Mouse (Mus musculus): ENCODE data around the gene Pou6f2. TPM values are rescaled to one million over a fixed set of nuclear protein-coding genes. Genes with fewer than 3 reads are reported as not detected.

Gene Pou6f2
- polyA plus RNA-seq, 1 experiment from 2014 or later: 8.2 TPM

DNA sequence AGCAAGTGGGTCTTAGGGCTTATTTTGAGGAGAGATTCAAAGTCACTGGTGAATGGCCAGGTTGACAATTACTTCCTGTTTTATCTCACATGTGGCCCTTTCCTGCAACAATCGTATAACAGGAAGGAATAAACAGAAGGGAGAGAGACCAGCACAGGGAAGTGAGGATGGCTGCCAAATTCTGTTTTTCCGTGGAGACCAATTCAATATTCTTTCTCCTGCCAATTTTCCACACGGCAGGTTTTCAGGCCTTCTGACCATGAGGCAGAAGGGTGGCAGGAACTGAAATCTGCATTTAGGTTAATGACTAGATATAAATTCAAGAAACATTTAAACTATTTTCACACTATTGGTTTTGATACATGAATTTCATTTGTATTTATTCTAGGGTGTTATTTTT is 224.5 kb downstream of the Pou6f2 start:
- no peak for DNase-seq (ENCODE audit: low spot score)
- H3K4me3 ChIP-seq: no peak overlapping the region
- no peaks in the 10 kb centered on the region for H3K36me3 ChIP-seq
- 71% methylated on average over 3 of the region's 3 CpGs for WGBS
- H3K27me3 ChIP-seq (ENCODE audit: insufficient read depth, poor library complexity, severe bottlenecking): no peaks in the 10 kb centered on the region
- H3K27ac ChIP-seq: no peak overlapping the region
- H3K4me1 ChIP-seq (replicated peaks): peaks cover 11% of the 10 kb centered on the region; the same call in 1 of the 2 replicates
- H3K9me3 ChIP-seq: no peaks in the 10 kb centered on the region

DNA sequence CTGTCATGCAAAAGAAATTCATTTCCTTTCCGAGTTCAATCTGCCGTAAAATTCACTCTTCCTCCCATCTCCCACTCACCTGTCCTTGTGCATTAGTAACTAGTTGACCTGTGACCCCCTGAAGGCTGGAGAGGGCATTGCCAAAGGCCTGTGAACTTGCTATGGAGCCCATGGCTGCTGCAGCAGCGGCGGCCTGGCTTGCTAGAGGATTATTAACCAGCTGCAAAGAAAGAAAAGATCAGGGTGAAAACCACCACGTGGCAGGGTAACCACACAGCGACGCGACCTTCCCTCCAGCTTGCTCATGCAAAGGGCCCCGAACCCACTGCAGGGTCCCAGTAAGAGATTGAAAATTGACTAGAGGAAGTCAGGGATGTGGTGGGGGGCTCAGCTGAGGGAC is 225.2 kb downstream of the Pou6f2 start:
- DNase-seq (ENCODE audit: low spot score): no peak
- 47% methylated on average over 9 of the region's 9 CpGs for WGBS
- Histone ChIP-seq H3K36me3 (no peaks in the 10 kb centered on the region), H3K4me3 (no peak overlapping the region), H3K9me3 (no peaks in the 10 kb centered on the region), H3K27ac (no peak overlapping the region), H3K4me1 (replicated peaks) (peaks cover 5% of the 10 kb centered on the region; the same call in 1 of the 2 replicates), H3K27me3 (ENCODE audit: insufficient read depth, poor library complexity, severe bottlenecking) (no peaks in the 10 kb centered on the region)

- no peak for DNase-seq (ENCODE audit: low spot score)
- H3K9me3 ChIP-seq: no peaks in the 10 kb centered on the region
- H3K4me3 ChIP-seq: no peak overlapping the region
- no peaks in the 10 kb centered on the region for H3K4me1 ChIP-seq (replicated peaks)
- H3K27ac ChIP-seq: no peak overlapping the region
- 93% methylated on average over 1 of the region's 1 CpGs for WGBS
- no peaks in the 10 kb centered on the region for H3K36me3 ChIP-seq
- no peaks in the 10 kb centered on the region for H3K27me3 ChIP-seq (ENCODE audit: insufficient read depth, poor library complexity, severe bottlenecking)
Observed at GRCm38 (mm10) chr13:18164182-18164581, 233.3 kb downstream of the Pou6f2 start.

DNA sequence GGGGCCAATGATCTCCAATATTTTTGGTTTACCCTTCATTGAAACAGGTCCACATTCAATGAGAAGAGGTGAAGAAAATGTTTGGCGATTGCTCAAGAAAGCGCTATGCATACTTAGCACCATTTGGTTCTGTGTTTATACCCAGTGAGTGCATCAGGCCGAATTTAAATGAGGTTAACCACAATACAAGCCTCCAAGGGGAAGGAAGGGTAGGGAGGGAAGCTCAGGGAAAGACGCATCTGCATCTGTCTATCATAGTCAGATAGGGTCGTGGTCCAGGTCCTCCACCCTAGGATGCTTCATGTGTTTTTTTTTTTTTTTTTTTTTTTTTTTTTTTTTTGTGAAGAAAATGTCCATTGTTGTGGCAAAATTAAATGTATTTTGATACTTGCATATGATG is 236.9 kb downstream of the Pou6f2 start:
- no peak overlapping the region for H3K4me3 ChIP-seq
- no peaks in the 10 kb centered on the region for H3K36me3 ChIP-seq
- DNase-seq (ENCODE audit: low spot score): no peak
- H3K27ac ChIP-seq: no peak overlapping the region
- no peaks in the 10 kb centered on the region for H3K9me3 ChIP-seq
- H3K4me1 ChIP-seq (replicated peaks): no peaks in the 10 kb centered on the region
- 71% methylated on average over 5 of the region's 5 CpGs for WGBS
- no peaks in the 10 kb centered on the region for H3K27me3 ChIP-seq (ENCODE audit: insufficient read depth, poor library complexity, severe bottlenecking)

GRCm38 (mm10) chr13:18153949-18154582 is 243.4 kb downstream of the Pou6f2 start:
- Histone ChIP-seq H3K27ac (no peak overlapping the region), H3K36me3 (no peaks in the 10 kb centered on the region), H3K9me3 (no peaks in the 10 kb centered on the region), H3K27me3 (ENCODE audit: insufficient read depth, poor library complexity, severe bottlenecking) (no peaks in the 10 kb centered on the region), H3K4me3 (no peak overlapping the region), H3K4me1 (replicated peaks) (no peaks in the 10 kb centered on the region)
- 91% methylated on average over 6 of the region's 6 CpGs for WGBS
- DNase-seq (ENCODE audit: low spot score): no peak

DNA sequence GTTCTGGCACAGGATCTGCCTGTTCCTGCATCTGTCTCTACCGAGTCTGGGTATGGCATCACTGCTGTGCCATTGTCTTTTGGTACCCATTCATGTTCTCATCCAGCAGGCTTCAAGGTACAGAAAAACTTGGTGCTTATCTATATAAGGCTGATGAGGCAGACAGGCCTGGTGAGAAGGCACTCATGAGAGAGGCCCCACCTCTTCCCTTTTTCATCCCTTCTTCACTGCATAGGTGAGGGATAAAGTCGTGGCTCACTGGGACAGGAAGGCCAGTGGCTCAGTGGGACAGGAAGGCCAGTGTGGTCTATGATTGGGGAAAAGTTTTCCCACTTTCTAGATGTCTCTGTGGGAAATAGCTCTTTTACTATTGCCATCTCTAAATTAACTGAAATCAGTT is 263.8 kb downstream of the Pou6f2 start:
- no peaks in the 10 kb centered on the region for H3K27me3 ChIP-seq (ENCODE audit: insufficient read depth, poor library complexity, severe bottlenecking)
- H3K4me3 ChIP-seq: no peak overlapping the region
- WGBS: 71% methylated on average over 2 of the region's 2 CpGs
- DNase-seq (ENCODE audit: low spot score): no peak
- H3K36me3 ChIP-seq: no peaks in the 10 kb centered on the region
- H3K9me3 ChIP-seq: no peaks in the 10 kb centered on the region
- H3K4me1 ChIP-seq (replicated peaks): peaks cover 28% of the 10 kb centered on the region
- H3K27ac ChIP-seq: no peak overlapping the region

- H3K4me1 ChIP-seq (replicated peaks): peaks cover 31% of the 10 kb centered on the region
- H3K27ac ChIP-seq: peak overlapping the region; percentile 40; the same call in 1 of the 2 replicates
- H3K9me3 ChIP-seq: no peaks in the 10 kb centered on the region
- no peaks in the 10 kb centered on the region for H3K27me3 ChIP-seq (ENCODE audit: insufficient read depth, poor library complexity, severe bottlenecking)
- H3K4me3 ChIP-seq: no peak overlapping the region
- no peaks in the 10 kb centered on the region for H3K36me3 ChIP-seq
- no peak for DNase-seq (ENCODE audit: low spot score)
- WGBS: 57% methylated on average over 5 of the region's 5 CpGs
Observed at GRCm38 (mm10) chr13:18133193-18133592, 264.3 kb downstream of the Pou6f2 start.

DNA sequence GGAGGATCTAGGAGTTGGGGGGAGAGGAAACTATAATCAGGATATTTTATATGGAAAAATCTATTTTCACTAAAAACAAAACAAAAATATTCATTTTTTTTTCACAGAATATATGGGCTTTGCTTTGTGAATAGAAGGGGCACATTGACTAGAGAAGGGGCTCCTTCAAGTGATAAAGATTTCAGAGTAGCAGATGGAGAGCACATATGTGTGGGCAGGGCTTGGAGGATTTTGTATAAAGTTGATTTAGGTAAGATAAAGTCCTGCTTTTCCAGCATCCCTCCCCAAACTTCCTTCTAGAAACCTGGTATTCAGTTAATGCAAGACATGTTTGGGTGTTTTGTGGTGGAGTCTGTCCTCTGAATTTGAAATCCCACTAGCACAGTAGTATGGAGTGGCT is 266.2 kb downstream of the Pou6f2 start:
- Histone ChIP-seq H3K27ac (no peak overlapping the region), H3K36me3 (no peaks in the 10 kb centered on the region), H3K4me1 (replicated peaks) (peaks cover 36% of the 10 kb centered on the region), H3K4me3 (no peak overlapping the region), H3K27me3 (ENCODE audit: insufficient read depth, poor library complexity, severe bottlenecking) (no peaks in the 10 kb centered on the region), H3K9me3 (no peaks in the 10 kb centered on the region)
- no peak for DNase-seq (ENCODE audit: low spot score)

- Histone ChIP-seq H3K27ac (peak overlapping the region; percentile 76), H3K4me1 (replicated peaks) (peaks cover 44% of the 10 kb centered on the region), H3K36me3 (no peaks in the 10 kb centered on the region), H3K27me3 (ENCODE audit: insufficient read depth, poor library complexity, severe bottlenecking) (no peaks in the 10 kb centered on the region), H3K9me3 (no peaks in the 10 kb centered on the region), H3K4me3 (no peak overlapping the region)
- no peak for DNase-seq (ENCODE audit: low spot score)
- WGBS: 26% methylated on average over 5 of the region's 5 CpGs
Observed at GRCm38 (mm10) chr13:18129697-18130096, 267.8 kb downstream of the Pou6f2 start.

DNA sequence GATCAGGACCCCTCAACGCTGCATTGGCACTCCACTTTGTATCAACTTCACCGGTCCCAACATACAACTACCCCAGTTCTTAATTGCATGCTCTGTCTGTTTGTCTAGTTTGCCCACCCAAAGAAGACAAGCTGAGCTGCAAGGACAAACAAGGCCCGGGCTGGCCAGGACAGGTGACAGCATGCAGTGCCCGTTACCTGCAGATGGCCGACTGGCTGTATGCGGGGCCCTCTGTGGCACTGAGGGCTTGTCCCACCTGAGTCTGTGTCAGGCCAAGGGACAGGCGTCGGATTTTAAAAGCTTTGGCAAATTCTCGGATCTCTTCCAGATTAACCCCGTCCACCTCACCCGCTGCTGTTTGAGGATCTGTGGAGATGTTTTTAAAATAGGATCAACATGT is 268.7 kb downstream of the Pou6f2 start:
- H3K36me3 ChIP-seq: no peaks in the 10 kb centered on the region
- no peak for DNase-seq (ENCODE audit: low spot score)
- no peaks in the 10 kb centered on the region for H3K9me3 ChIP-seq
- peaks cover 44% of the 10 kb centered on the region for H3K4me1 ChIP-seq (replicated peaks)
- WGBS: 86% methylated on average over 11 of the region's 11 CpGs
- no peaks in the 10 kb centered on the region for H3K27me3 ChIP-seq (ENCODE audit: insufficient read depth, poor library complexity, severe bottlenecking)
- no peak overlapping the region for H3K4me3 ChIP-seq
- H3K27ac ChIP-seq: peak overlapping the region; percentile 76; the same call in 1 of the 2 replicates

DNA sequence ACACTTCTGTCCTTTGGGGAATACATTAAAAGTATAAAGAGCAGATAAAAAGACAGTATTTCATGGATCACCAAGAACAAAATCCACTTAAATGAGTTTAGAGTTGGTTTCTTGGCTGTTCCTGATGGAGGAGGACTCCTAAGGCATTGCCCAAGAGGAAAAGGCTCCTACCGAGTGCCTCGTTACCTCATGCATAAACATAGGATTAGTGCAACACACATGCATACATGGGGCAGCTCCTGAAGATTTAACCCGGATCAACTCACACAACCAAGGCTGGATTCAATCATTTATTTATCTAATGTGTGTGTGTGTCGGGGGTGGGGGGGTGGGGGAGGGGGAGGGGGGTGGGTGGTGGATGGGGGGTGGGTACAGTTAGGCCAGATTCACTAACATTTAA is 269.4 kb downstream of the Pou6f2 start:
- H3K27ac ChIP-seq: no peak overlapping the region
- H3K36me3 ChIP-seq: no peaks in the 10 kb centered on the region
- DNase-seq (ENCODE audit: low spot score): no peak
- H3K4me3 ChIP-seq: no peak overlapping the region
- H3K4me1 ChIP-seq (replicated peaks): peaks cover 41% of the 10 kb centered on the region
- 34% methylated on average over 4 of the region's 4 CpGs for WGBS
- no peaks in the 10 kb centered on the region for H3K9me3 ChIP-seq
- no peaks in the 10 kb centered on the region for H3K27me3 ChIP-seq (ENCODE audit: insufficient read depth, poor library complexity, severe bottlenecking)

DNA sequence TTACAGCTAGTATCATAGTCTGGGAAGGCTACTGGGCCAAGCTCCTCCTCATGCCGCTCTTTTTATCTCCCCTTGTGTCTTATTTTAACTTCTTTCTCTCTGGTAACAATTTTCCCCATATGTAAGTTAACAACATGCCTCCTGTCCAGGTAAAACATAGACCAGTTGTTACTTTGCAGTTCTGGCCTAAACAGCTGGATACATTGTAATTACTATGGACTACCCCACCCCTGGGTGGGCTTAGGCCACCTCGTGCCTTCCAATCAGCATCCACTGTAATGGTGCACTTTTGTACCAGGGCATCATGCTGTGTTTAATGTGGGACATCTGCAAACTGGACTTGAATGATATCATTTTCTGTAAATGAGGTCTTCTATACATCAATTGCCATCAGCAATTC is 271.4 kb downstream of the Pou6f2 start:
- DNase-seq (ENCODE audit: low spot score): no peak
- peaks cover 35% of the 10 kb centered on the region for H3K4me1 ChIP-seq (replicated peaks)
- H3K27ac ChIP-seq: no peak overlapping the region
- no peaks in the 10 kb centered on the region for H3K9me3 ChIP-seq
- H3K4me3 ChIP-seq: no peak overlapping the region
- H3K36me3 ChIP-seq: no peaks in the 10 kb centered on the region
- no peaks in the 10 kb centered on the region for H3K27me3 ChIP-seq (ENCODE audit: insufficient read depth, poor library complexity, severe bottlenecking)
- WGBS: 62% methylated on average over 2 of the region's 2 CpGs

DNA sequence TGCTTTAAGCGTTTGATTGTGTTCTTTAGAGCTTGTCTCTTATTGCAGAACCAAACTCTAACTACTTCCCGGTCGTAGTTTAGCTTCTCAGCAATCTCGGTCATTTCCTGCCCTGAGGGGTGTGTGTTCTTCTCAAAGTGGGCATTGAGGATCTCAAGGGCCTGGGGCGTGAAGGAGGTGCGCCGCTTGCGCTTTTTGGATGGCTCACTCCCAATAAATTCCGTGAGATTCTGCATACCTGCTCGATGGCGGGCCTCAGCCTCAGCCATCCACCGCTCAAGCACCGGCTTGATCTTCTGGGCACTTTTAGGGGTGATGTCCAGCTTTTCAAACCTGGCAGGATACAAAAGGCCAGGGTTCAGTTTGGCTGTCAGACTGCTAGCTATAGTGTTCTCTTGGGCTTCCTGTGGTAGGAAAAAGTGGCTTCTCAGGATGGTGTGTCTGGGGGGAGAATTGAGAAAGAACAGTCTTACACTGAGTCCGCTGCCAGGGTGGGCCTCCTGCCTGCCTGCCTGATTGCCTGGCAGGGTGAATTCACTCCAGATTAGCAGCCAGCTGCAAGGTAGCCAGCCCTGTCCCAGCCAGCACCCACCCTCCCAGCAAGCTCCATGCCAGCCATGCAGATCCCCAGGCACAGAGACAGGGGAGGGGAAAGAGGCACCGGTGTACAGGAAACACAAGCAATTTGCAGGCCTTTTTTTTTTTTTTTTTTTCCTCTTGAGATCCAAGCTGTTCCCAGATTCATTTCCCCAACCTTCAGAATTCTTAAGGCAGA is 272.1 kb downstream of the Pou6f2 start:
- 76% methylated on average over 15 of the region's 15 CpGs for WGBS
- Histone ChIP-seq H3K27ac (no peak overlapping the region), H3K9me3 (no peaks in the 10 kb centered on the region), H3K36me3 (no peaks in the 10 kb centered on the region), H3K4me3 (no peak overlapping the region), H3K4me1 (replicated peaks) (peaks cover 34% of the 10 kb centered on the region), H3K27me3 (ENCODE audit: insufficient read depth, poor library complexity, severe bottlenecking) (no peaks in the 10 kb centered on the region)
- no peak for DNase-seq (ENCODE audit: low spot score)
